Mouse (Mus musculus) A20 (cell line): ENCODE data around the gene Vgll4.
A peak's percentile ranks its signal among the peaks of the same experiment; 100 is the strongest.
"Not testable (repeated sequence)": the region's sequence is repeated elsewhere in the genome, so short reads cannot be mapped to it uniquely, and the experiment has no call there.

Experiments used
- DNase-seq: peaks from one replicate; pipeline ENCODE4 v3.0.0-alpha.2; 2011; ENCODE audit warnings: low read depth, low spot score

The Vgll4 gene

DNA sequence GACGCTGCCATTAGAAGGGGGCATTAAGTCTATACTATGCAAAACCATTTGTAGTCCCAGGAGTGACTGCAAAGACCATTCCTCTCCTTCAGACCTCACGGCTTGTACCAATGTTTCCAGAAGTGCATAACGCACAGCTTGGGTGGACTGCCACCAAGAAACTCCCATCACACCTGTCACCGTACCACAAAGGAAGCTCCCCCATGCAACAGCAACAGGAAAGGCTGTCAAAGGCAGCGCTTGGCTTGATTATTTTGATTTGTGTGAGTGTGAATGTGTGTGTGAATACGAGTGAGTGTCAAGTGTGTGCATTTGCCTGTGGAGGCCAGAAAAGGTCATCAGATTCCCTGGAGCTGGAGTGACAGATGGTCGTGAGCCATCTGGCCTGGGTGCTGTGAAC is 74.6 kb downstream of the Vgll4 start:
- no peak for DNase-seq

DNA sequence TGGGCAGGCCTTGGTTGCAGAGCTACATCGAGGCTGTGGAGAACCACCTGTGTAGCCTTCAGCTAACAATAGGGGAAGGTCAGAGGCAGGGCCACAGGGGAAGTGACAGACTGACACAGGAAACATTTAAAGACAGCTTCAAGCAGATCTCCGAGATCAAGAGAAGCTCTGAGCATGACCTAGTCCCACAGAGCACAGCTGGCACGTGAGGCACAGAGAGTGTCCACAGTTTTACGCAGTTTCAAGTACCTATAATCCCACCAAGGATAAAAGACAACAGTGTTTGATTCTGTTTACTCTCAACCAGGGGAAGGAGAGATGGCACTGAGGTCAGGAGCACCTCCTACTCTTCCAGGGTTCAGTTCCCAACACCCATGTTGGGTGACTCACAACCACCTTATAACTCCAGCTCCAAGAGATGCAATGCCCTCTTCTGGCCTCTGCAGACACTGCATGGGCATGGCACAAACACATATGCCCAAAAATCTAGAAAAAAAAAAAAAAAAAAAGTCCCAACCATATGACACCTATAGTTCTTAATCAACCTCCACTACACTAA is 75.2 kb downstream of the Vgll4 start:
- no peak for DNase-seq

DNA sequence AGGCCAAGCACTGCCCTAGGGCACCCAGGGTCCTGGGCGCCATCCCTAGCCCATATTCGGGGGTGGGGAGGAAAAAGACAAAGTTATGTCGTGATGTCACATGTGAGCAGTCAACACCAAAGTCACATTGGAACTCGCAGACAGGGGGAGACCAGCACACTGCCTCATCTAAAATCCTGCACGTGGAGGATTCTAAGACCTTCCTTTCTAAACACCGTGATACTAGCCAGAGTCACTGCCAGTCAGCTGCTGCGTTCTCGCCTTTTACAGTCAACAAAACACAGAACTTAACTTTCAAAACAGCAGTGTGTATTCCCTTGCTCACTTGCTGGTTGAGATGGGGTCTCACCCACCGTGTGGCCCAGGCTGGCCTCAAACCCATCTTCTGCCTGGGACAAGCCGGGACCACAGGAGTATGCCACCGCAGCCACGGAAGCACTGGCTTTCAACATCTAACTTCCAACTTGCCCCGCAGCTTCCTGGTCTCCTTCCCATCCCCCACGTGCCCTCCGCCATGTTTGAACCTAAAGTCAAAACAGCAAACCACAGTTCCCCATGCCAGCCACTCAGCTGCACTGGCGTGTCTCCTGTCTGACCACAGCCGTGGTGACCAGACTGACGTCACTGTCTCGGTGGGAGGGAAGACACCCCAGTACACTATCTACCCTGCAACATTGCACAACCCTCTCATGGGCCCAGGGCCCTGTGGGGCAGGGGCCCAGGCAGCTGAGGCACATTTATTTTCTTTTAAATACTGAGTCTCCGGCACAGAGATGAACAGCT is 76.2 kb downstream of the Vgll4 start:
- no peak for DNase-seq

GRCm38 (mm10) chr6:114892363-114892762 is 77.4 kb downstream of the Vgll4 start:
- no peak for DNase-seq

- no peak for DNase-seq
These were observed 78.0 kb downstream of the Vgll4 start for GRCm38 (mm10) chr6:114891771-114892170.

- DNase-seq = no peak
These were observed 78.5 kb downstream of the Vgll4 start for GRCm38 (mm10) chr6:114891272-114891671.

- no peak for DNase-seq
These were observed 79.2 kb downstream of the Vgll4 start for GRCm38 (mm10) chr6:114890411-114891115.

DNA sequence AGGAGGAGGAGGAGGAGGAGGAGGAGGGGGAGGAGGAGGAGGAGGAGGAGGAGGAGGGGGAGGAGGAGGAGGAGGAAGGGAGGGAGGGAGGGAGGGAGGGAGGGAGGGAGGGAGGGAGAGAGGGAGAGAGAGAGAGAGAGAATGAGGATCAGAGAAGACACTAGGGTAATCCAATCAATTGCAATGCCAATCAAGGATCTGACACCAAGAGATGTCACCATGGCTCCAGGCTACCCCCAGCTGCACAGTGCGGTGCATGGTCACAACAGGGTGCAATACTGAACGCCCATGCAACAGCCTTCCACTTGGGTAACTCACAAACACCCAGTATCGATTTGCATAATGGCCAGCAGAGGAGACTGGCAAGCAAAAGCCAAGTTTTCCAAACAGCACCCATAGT is 79.8 kb downstream of the Vgll4 start:
- not testable (repeated sequence) for DNase-seq

DNA sequence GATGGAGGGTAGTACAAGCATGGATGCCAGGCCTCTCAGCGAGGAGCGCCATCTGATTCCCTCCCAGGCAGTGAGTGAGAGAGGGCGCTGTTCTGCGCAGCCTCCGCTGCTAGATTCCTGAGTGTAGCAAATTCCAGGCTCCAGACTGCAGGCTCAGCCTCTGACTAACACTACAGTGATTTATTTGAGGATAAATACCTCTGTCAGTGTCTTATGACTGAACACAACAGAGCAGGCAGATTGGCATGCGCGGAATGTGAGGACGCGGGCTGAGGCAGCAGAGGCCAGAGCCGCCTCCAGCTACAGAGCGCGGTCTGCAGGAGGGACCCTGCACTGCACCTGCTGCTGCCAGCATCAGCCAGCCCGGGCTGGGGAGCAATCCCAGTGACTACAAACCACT is 80.9 kb downstream of the Vgll4 start:
- no peak for DNase-seq

DNA sequence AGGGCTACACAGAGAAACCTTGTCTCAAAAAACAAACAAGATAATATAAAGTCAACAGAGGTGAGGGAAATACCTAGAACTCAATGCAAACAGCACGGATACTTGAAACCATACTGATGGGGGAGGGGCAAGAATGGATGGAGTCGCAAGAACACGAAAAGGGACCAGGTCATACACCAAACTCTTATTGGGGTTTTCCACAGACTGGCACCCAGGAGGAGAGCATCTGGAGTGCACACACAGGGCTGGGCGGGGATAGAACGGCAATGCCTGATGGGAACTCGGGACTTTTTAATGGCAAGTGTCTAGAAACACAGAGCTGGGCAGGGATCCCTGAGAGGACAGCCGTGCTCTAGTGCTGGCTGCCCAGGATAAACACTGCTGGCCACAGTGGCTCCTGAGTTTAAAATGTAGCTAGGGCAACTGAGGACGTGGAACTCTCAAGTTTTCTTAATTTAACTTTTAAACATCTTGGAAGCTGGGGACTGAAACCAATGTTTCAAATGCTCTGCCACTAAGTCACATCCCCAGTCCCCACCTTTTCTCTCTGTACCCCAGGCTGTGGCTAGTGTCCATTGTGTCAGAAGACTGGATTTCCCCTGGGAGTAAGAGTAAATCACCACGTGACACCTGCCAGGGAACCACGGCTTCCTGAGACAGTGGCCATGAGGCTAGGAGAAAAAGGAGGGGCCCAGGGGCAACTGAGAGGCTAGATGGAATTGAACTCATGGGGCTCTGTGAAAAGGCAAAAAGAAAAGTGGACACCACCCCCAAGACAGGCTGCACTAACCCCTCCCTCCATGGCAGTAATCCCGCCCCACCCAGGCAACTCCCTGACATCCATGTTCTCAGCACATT is 83.1 kb downstream of the Vgll4 start:
- no peak for DNase-seq

DNA sequence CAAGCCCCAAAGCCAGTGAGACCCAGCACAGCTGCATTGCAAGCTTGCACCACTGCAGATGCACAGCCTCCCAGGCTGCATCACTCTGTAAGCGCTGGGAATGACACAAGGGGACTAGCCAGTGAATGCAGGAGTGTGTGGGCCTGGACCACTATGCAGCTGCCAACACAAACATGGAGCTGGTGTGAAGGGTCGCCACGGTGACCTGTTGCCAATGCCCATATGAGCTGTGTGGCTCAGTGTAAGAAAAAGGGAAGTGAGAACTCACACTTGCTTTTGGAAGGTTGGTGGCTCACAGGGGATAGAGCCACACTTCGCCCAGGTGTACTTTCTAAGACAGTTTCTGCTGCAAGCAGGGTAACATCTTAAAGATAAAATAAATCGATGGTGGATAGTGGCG is 83.8 kb downstream of the Vgll4 start:
- peak; percentile 81 for DNase-seq

DNA sequence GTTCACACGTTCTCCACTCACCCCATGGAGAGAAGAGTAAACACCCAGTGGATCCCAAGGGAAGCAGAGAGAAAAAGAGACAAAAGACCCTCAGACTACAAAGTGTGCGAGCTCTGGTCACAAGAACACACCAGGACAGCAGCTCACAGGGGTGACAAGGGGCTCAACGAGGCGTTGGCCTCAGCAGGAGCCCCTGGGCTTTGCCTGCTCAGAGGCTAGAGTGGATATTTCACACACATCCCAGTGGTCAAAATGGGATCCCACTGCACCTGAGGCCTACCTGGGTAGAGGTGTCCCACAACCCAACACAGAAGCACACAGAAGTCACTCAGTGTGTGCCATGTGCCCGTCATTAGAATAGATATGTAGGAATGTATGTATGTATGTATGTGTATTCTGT is 84.7 kb downstream of the Vgll4 start:
- no peak for DNase-seq

GRCm38 (mm10) chr6:114883261-114883740 is 86.5 kb downstream of the Vgll4 start:
- no peak for DNase-seq

DNA sequence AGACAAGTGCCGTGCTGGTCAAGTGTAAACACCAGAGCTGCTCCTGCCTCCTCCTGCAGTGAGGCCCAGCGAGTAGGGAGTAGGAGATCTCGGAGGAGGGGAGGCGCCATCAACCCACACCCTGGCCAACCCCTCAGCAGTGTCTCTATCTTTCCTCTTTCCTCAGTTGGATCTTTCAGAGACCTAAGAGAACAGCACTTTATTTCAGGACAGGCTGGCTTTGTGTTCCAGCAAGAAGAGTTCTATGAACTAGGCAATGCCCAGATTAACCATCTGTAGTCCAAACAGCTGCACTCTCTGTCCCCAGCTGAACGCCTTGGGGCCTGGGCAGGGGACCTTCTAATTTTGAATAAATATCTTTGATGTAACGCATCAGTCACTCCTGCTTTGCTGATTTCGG is 87.1 kb downstream of the Vgll4 start:
- DNase-seq = no peak

DNA sequence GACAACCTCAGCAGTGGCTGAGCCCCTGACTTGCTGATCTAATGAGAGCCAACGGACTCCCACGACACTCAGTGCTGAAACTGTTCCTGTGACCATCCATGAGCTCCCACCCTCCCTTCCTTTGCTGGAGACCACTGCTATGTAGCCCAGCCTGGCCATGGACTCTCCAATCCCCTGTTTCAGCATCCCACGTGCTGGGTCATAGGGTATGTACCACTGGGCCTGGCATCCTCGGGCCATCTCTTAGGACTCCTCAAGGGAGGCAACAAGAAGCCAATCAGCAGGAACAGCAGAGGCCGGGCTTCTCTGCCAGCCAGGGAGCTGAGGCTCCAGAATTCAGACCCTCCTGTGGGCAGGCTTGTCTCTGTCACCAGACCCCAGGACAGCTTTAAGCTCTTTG is 87.6 kb downstream of the Vgll4 start:
- no peak for DNase-seq

DNA sequence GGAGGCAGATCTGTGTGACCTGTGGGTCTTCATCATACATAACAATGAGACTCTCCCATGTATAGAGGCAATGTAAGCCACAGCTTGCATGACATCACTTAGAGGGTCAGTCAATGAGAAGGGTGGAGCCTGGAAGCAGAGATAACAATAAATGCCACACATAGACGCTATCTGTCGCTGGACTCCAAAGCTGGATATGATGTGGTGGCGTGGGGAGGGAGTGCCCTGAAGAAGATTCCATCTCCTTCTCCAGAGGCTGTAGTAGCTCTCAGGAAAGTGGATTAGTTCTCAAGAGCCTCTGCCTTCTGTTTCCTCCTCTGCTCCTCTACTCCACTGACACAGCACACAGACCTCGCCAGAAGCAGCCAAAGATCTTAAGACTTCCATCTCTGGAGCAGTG is 89.0 kb downstream of the Vgll4 start:
- DNase-seq = no peak

GRCm38 (mm10) chr6:114878841-114879520 is 90.8 kb downstream of the Vgll4 start:
- DNase-seq = no peak

DNA sequence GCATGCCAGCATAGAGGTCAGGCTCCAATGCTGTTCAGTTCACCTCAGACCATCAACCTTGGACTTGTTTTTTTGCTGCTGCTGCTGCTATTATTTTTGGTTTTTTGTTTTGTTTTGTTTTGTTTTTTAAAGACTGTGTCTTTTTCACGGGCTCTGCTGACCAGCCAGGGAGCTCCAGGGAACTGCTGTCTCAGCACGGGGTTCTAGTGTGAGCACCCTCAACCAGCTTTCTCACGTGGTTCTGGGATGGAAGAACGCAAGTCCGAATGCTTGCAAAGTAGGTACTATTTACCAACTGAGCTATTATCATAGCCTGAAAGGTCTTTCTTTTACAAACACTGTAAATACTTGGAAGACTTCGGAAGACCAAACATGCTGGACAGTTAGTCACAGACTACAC is 93.2 kb downstream of the Vgll4 start:
- no peak for DNase-seq

GRCm38 (mm10) chr6:114876033-114876432 is 93.8 kb downstream of the Vgll4 start:
- no peak for DNase-seq

- DNase-seq = peak; percentile 83
These were observed 94.7 kb downstream of the Vgll4 start for GRCm38 (mm10) chr6:114875018-114875558.
